Comparison of ENCODE assay signal across 9 mouse cellular contexts in genomic region chr2:168726007-168726406, GRCm38 (mm10). TPM values are rescaled to one million over a fixed set of nuclear protein-coding genes. Genes with fewer than 3 reads are reported as not detected.
DNase-seq lines count a peak whose midpoint lies in the region; ATAC-seq and TF ChIP-seq lines count a peak whose summit lies in the region.
"Had no signal": no experiment of that assay in that cellular context is flagged by ENCODE, and none has a peak within 500 bp of the region (broad histone marks: within the 10 kb centered on the region; RNA-seq: fewer than 3 reads in every experiment).

No protein-coding gene starts in this region.

- H3K4me3 ChIP-seq in hindbrain, embryonic 16.5 days (ENCODE audit: low read length): no peak overlapping the region
- no peak overlapping the region for H3K4me3 ChIP-seq in liver, adult 2 months (ENCODE audit: insufficient read depth, low read depth, low read length)
- no peak overlapping the region for H3K4me3 ChIP-seq in neural tube, embryonic 12.5 days
- H3K4me3 ChIP-seq: limb, embryonic 15.5 days had no signal

- H3K79me2 ChIP-seq in liver, adult 2 months (ENCODE audit: control insufficient read depth, insufficient read depth, low read length): peaks cover 3% of the 10 kb centered on the region; the same call in 1 of the 2 replicates

- peak; percentile 38 to 39 for DNase-seq in left cerebral cortex, postnatal 25 days (ENCODE audit: low spot score in 2 of 2)
- DNase-seq in left cerebral cortex, adult 9 months (ENCODE audit: low spot score in 2 of 2): no peak
- DNase-seq in embryo, embryonic 9.5 days (ENCODE audit: extremely low spot score): peak; percentile 55
- peak; percentile 91 for DNase-seq in liver, adult 2 months (ENCODE audit: extremely low read depth, low read depth, low spot score)
- no peak for DNase-seq in spleen, postnatal 36 days (ENCODE audit: low spot score in 2 of 2)
- no peak for DNase-seq in MN1 (ENCODE audit: low spot score)

- peaks cover 10% of the 10 kb centered on the region for H3K4me1 ChIP-seq in hindbrain, embryonic 16.5 days (ENCODE audit: control insufficient read depth, insufficient read depth, low read depth, low read length)
- H3K4me1 ChIP-seq in liver, adult 2 months (ENCODE audit: control insufficient read depth, insufficient read depth, low read length): peaks cover 8% of the 10 kb centered on the region
- H3K4me1 ChIP-seq in neural tube, embryonic 12.5 days: peaks cover 21% of the 10 kb centered on the region

- 0 out of 2 replicates have a peak overlapping the region, but pooled peaks have one; percentile 7 for H3K4me2 ChIP-seq in hindbrain, embryonic 16.5 days (ENCODE audit: low read length)
- 0 out of 2 replicates have a peak overlapping the region, but pooled peaks have one; percentile 0 for H3K4me2 ChIP-seq in neural tube, embryonic 12.5 days (replicated peaks)
- H3K4me2 ChIP-seq: limb, embryonic 15.5 days had no signal

- no peaks in the 10 kb centered on the region for H3K27me3 ChIP-seq in hindbrain, embryonic 16.5 days (replicated peaks; ENCODE audit: control insufficient read depth, insufficient read depth, low read length)
- H3K27me3 ChIP-seq in liver, adult 2 months (ENCODE audit: control insufficient read depth, insufficient read depth, low read length): no peaks in the 10 kb centered on the region
- H3K27me3 ChIP-seq in neural tube, embryonic 12.5 days (replicated peaks): no peaks in the 10 kb centered on the region
- H3K27me3 ChIP-seq: limb, embryonic 15.5 days had no signal

- no peaks in the 10 kb centered on the region for H3K9me3 ChIP-seq in hindbrain, embryonic 16.5 days (ENCODE audit: control insufficient read depth, low read length)
- H3K9me3 ChIP-seq in neural tube, embryonic 12.5 days: no peaks in the 10 kb centered on the region
- H3K9me3 ChIP-seq: limb, embryonic 15.5 days had no signal

- no peak overlapping the region for H3K9ac ChIP-seq in hindbrain, embryonic 16.5 days (ENCODE audit: low read depth, low read length)
- H3K9ac ChIP-seq in liver, adult 2 months (ENCODE audit: low read depth, low read length): no peak overlapping the region
- no peak overlapping the region for H3K9ac ChIP-seq in neural tube, embryonic 12.5 days
- H3K9ac ChIP-seq: limb, embryonic 15.5 days had no signal

- H3K36me3 ChIP-seq in hindbrain, embryonic 16.5 days (ENCODE audit: control insufficient read depth, insufficient read depth, low read length): no peaks in the 10 kb centered on the region
- H3K36me3 ChIP-seq in liver, adult 2 months (ENCODE audit: control insufficient read depth, insufficient read depth, low read length): no peaks in the 10 kb centered on the region
- no peaks in the 10 kb centered on the region for H3K36me3 ChIP-seq in neural tube, embryonic 12.5 days
- H3K36me3 ChIP-seq: limb, embryonic 15.5 days had no signal

- intact Hi-C loops in left cerebral cortex, postnatal 25 days (cut with DNase I): no loop called here

- no peak overlapping the region for H3K27ac ChIP-seq in hindbrain, embryonic 16.5 days (ENCODE audit: low read depth, low read length)
- peak overlapping the region; percentile 65 for H3K27ac ChIP-seq in liver, adult 2 months (replicated peaks; ENCODE audit: insufficient read depth, low read depth, low read length)
- H3K27ac ChIP-seq in neural tube, embryonic 12.5 days: 0 out of 2 replicates have a peak overlapping the region, but pooled peaks have one; percentile 26
- H3K27ac ChIP-seq: limb, embryonic 15.5 days had no signal

- peak; percentile 73 for ATAC-seq in hindbrain, embryonic 16.5 days
- ATAC-seq in neural tube, embryonic 12.5 days (ENCODE audit: low FRiP score, low read depth): peak; percentile 90; the same call in 1 of the 2 replicates

- no peak for TF ChIP-seq POLR2A in liver, adult 2 months (IDR thresholded peaks at IDR 0.05; ENCODE audit: extremely low read depth, insufficient read depth, low read length)

- no peak for TF ChIP-seq CTCF in liver, adult 2 months (IDR thresholded peaks at IDR 0.05; ENCODE audit: low read depth, low read length)

- 30% methylated on average over 6 of the region's 6 CpGs for WGBS in hindbrain, embryonic 16.5 days
- WGBS in liver, adult 2 months: 15% methylated on average over 6 of the region's 6 CpGs
- WGBS in neural tube, embryonic 12.5 days: 36% methylated on average over 6 of the region's 6 CpGs

RNA-seq across cellular contexts. Expression of gene Atp9a, which starts 16.2 kb away (rescaled TPM):
- 100 to 1,000 TPM; 405 to 417 TPM for total RNA-seq in left cerebral cortex, postnatal 25 days (2021)
- polyA plus RNA-seq in hindbrain, embryonic 16.5 days (2015; fragmentation: Nextera tagmentation; extraction: Ambion mirVana): 85.0 and 89.8 TPM in 2 replicates
- total RNA-seq in liver, adult 2 months (2014; rRNA removed): 28.9 and 33.7 TPM in 2 replicates
- 43.3 and 49.3 TPM in 2 replicates for polyA plus RNA-seq in liver, adult 2 months (2012; rRNA removed)
- polyA plus RNA-seq in neural tube, embryonic 12.5 days (2016; fragmentation: Nextera tagmentation; extraction: Ambion mirVana): 73.4 and 74.8 TPM in 2 replicates

RNA-seq across cellular contexts. Expression of gene Sall4, which starts 41.7 kb away (rescaled TPM):
- under 1 TPM; 0.25 to 0.32 TPM for total RNA-seq in left cerebral cortex, postnatal 25 days (2021)
- 0.51 and 0.76 TPM in 2 replicates for polyA plus RNA-seq in hindbrain, embryonic 16.5 days (2015; fragmentation: Nextera tagmentation; extraction: Ambion mirVana)
- not detected in 2 replicates for total RNA-seq in liver, adult 2 months (2014; rRNA removed)
- not detected in 2 replicates for polyA plus RNA-seq in liver, adult 2 months (2012; rRNA removed)
- 2.6 and 3.5 TPM in 2 replicates for polyA plus RNA-seq in neural tube, embryonic 12.5 days (2016; fragmentation: Nextera tagmentation; extraction: Ambion mirVana)

Comparison
In these comparisons a context has a peak if more than half of its experiments do, and no peak if none do; other contexts are left out.
1. DNase-seq: peak in left cerebral cortex, postnatal 25 days (2 of 2), embryo, embryonic 9.5 days (single experiment) and liver, adult 2 months (single experiment); none in left cerebral cortex, adult 9 months (0 of 2), spleen, postnatal 36 days (0 of 2) and MN1 (single experiment).